Mouse (Mus musculus): Measurements from ENCODE around the gene Itgbl1. TPM values are rescaled to one million over a fixed set of nuclear protein-coding genes. Genes with fewer than 3 reads are reported as not detected.
"Not testable (repeated sequence)": the region's sequence is repeated elsewhere in the genome, so short reads cannot be mapped to it uniquely, and the experiment has no call there.

Gene Itgbl1
- polyA plus RNA-seq, 1 experiment = 0.24 TPM

DNA sequence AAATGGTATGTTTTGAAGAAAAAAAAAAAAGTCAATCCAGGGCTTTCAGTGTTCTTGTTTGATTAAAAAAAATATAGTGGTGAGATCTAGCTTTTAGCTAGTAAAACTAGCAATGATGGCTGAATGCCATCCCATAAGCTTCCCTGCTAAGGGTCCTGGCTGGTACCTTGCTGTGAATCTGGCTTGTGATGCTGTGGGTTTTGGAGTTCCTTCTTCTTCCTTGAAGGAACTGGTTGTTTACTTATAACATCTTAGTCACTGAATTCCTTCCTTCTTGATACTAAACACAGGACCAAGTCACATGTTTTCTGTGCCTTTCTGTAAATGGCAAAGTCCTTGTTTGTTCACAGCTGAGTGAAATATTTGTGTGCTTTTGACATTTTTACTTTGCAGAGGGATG lies 3.4 kb downstream of the Itgbl1 start:
- Histone ChIP-seq H3K27me3 (ENCODE audit: control insufficient read depth, insufficient read depth, low read length, poor library complexity, severe bottlenecking) (no peaks in the 10 kb centered on the region), H3K9me3 (replicated peaks; ENCODE audit: control insufficient read depth, insufficient read depth, low read length, poor library complexity, severe bottlenecking) (no peaks in the 10 kb centered on the region), H3K27ac (ENCODE audit: insufficient read depth, low read length) (no peak overlapping the region), H3K36me3 (ENCODE audit: control insufficient read depth, insufficient read depth, low read length, poor library complexity, severe bottlenecking) (no peaks in the 10 kb centered on the region), H3K9ac (ENCODE audit: low read depth, poor library complexity, severe bottlenecking) (no peak overlapping the region), H3K4me3 (ENCODE audit: low read depth, low read length) (no peak overlapping the region), H3K4me1 (ENCODE audit: control insufficient read depth, insufficient read depth, low read length) (no peaks in the 10 kb centered on the region)
- TF ChIP-seq EP300 (IDR thresholded peaks at IDR 0.05; ENCODE audit: insufficient read depth, low read depth, low read length) = no peak
- no peak for TF ChIP-seq CTCF (IDR thresholded peaks at IDR 0.05; ENCODE audit: low read depth, low read length)
- no peak for TF ChIP-seq POLR2A (IDR thresholded peaks at IDR 0.05; ENCODE audit: insufficient read depth, low read length)

- Histone ChIP-seq H3K27me3 (ENCODE audit: control insufficient read depth, insufficient read depth, low read length, poor library complexity, severe bottlenecking) (no peaks in the 10 kb centered on the region), H3K9ac (ENCODE audit: low read depth, poor library complexity, severe bottlenecking) (no peak overlapping the region), H3K27ac (ENCODE audit: insufficient read depth, low read length) (no peak overlapping the region), H3K9me3 (replicated peaks; ENCODE audit: control insufficient read depth, insufficient read depth, low read length, poor library complexity, severe bottlenecking) (no peaks in the 10 kb centered on the region), H3K36me3 (ENCODE audit: control insufficient read depth, insufficient read depth, low read length, poor library complexity, severe bottlenecking) (no peaks in the 10 kb centered on the region), H3K4me1 (ENCODE audit: control insufficient read depth, insufficient read depth, low read length) (no peaks in the 10 kb centered on the region), H3K4me3 (ENCODE audit: low read depth, low read length) (no peak overlapping the region)
- TF ChIP-seq POLR2A (IDR thresholded peaks at IDR 0.05; ENCODE audit: insufficient read depth, low read length) (no peak), EP300 (IDR thresholded peaks at IDR 0.05; ENCODE audit: insufficient read depth, low read depth, low read length) (no peak), CTCF (IDR thresholded peaks at IDR 0.05; ENCODE audit: low read depth, low read length) (no peak)
These were observed 4.7 kb downstream of the Itgbl1 start for GRCm38 (mm10) chr14:123664451-123664850.

GRCm38 (mm10) chr14:123671076-123671475 lies 11.3 kb downstream of the Itgbl1 start:
- H3K9ac ChIP-seq (ENCODE audit: low read depth, poor library complexity, severe bottlenecking) = peak overlapping the region; percentile 43; the same call in 1 of the 2 replicates
- not testable (repeated sequence) for H3K4me1 ChIP-seq (ENCODE audit: control insufficient read depth, insufficient read depth, low read length); H3K36me3 ChIP-seq (ENCODE audit: control insufficient read depth, insufficient read depth, low read length, poor library complexity, severe bottlenecking); H3K9me3 ChIP-seq (replicated peaks; ENCODE audit: control insufficient read depth, insufficient read depth, low read length, poor library complexity, severe bottlenecking); H3K27ac ChIP-seq (ENCODE audit: insufficient read depth, low read length); H3K27me3 ChIP-seq (ENCODE audit: control insufficient read depth, insufficient read depth, low read length, poor library complexity, severe bottlenecking)
- H3K4me3 ChIP-seq (ENCODE audit: low read depth, low read length) = peak overlapping the region; percentile 73

DNA sequence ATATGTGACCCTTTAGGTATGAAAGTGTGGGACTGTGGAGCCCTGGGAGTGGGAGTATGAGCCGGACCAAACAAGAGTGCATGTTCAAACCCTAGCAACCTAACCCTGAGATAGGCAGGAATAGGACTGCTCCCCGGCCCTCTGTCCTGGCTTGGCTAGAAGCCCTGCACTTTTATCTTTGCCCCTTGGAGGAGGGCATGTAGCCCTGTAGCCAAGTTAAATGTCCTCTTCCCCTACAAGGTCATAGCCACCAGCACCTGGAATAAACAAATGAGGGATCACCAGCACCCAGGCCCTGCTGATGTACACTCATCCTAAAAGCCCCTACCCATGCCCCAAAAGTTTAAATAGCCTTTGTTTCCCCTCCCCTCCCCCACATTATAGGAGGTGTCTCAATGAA lies 18.3 kb downstream of the Itgbl1 start:
- Histone ChIP-seq H3K27ac (ENCODE audit: insufficient read depth, low read length) (no peak overlapping the region), H3K9ac (ENCODE audit: low read depth, poor library complexity, severe bottlenecking) (no peak overlapping the region), H3K9me3 (replicated peaks; ENCODE audit: control insufficient read depth, insufficient read depth, low read length, poor library complexity, severe bottlenecking) (no peaks in the 10 kb centered on the region), H3K4me1 (ENCODE audit: control insufficient read depth, insufficient read depth, low read length) (no peaks in the 10 kb centered on the region), H3K27me3 (ENCODE audit: control insufficient read depth, insufficient read depth, low read length, poor library complexity, severe bottlenecking) (no peaks in the 10 kb centered on the region), H3K4me3 (ENCODE audit: low read depth, low read length) (no peak overlapping the region), H3K36me3 (ENCODE audit: control insufficient read depth, insufficient read depth, low read length, poor library complexity, severe bottlenecking) (no peaks in the 10 kb centered on the region)
- TF ChIP-seq EP300 (IDR thresholded peaks at IDR 0.05; ENCODE audit: insufficient read depth, low read depth, low read length) (no peak), CTCF (IDR thresholded peaks at IDR 0.05; ENCODE audit: low read depth, low read length) (no peak), POLR2A (IDR thresholded peaks at IDR 0.05; ENCODE audit: insufficient read depth, low read length) (no peak)

DNA sequence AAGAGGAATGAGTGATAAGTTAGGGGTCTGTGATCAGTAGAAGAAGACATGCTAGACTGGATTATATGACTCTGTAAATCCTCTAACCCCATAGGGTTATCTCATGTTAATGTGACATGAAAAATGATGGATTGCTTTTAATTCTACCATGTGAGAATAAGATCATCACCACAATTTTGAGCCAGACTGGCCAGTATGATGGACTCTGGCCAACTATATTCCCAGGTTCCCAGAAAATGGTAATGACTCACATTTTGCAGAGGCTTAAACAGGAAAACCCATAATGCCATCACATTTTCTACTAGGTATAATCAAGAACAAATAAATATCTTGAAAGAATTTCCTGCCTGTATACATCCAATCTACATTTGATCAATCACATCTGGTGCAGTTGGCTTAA lies 55.0 kb downstream of the Itgbl1 start:
- H3K9me3 ChIP-seq (replicated peaks; ENCODE audit: control insufficient read depth, insufficient read depth, low read length, poor library complexity, severe bottlenecking) = no peaks in the 10 kb centered on the region
- no peaks in the 10 kb centered on the region for H3K36me3 ChIP-seq (ENCODE audit: control insufficient read depth, insufficient read depth, low read length, poor library complexity, severe bottlenecking)
- no peak overlapping the region for H3K9ac ChIP-seq (ENCODE audit: low read depth, poor library complexity, severe bottlenecking)
- no peak for TF ChIP-seq POLR2A (IDR thresholded peaks at IDR 0.05; ENCODE audit: insufficient read depth, low read length)
- no peak for TF ChIP-seq EP300 (IDR thresholded peaks at IDR 0.05; ENCODE audit: insufficient read depth, low read depth, low read length)
- no peak for TF ChIP-seq CTCF (IDR thresholded peaks at IDR 0.05; ENCODE audit: low read depth, low read length)
- H3K27ac ChIP-seq (ENCODE audit: insufficient read depth, low read length) = no peak overlapping the region
- no peaks in the 10 kb centered on the region for H3K4me1 ChIP-seq (ENCODE audit: control insufficient read depth, insufficient read depth, low read length)
- no peak overlapping the region for H3K4me3 ChIP-seq (ENCODE audit: low read depth, low read length)
- H3K27me3 ChIP-seq (ENCODE audit: control insufficient read depth, insufficient read depth, low read length, poor library complexity, severe bottlenecking) = no peaks in the 10 kb centered on the region

DNA sequence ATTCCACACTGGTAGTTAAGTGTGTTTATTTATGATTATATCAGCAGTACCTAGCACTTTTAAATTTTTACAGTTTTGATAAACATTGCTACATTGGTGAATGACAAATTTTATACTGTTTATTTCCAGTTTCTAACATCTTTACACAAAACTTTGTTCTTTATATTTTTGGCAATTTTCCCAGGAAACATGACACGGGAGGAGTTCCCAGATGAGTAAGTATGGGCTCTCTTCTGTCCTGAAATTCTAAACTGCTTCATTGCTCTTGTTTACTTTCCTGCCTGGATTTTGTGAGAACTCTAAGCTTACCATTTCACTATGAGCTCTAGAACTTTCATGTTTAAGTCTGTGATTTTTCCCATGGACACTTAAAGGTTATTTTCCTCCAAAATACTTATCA lies 82.3 kb downstream of the Itgbl1 start:
- TF ChIP-seq EP300 (IDR thresholded peaks at IDR 0.05; ENCODE audit: insufficient read depth, low read depth, low read length) (no peak), CTCF (IDR thresholded peaks at IDR 0.05; ENCODE audit: low read depth, low read length) (no peak), POLR2A (IDR thresholded peaks at IDR 0.05; ENCODE audit: insufficient read depth, low read length) (no peak)

More for the DNA sequence above, 82.3 kb downstream of the Itgbl1 start:
- Histone ChIP-seq H3K4me3 (ENCODE audit: low read depth, low read length) (no peak overlapping the region), H3K27me3 (ENCODE audit: control insufficient read depth, insufficient read depth, low read length, poor library complexity, severe bottlenecking) (no peaks in the 10 kb centered on the region), H3K27ac (ENCODE audit: insufficient read depth, low read length) (no peak overlapping the region), H3K9ac (ENCODE audit: low read depth, poor library complexity, severe bottlenecking) (no peak overlapping the region), H3K9me3 (replicated peaks; ENCODE audit: control insufficient read depth, insufficient read depth, low read length, poor library complexity, severe bottlenecking) (no peaks in the 10 kb centered on the region), H3K4me1 (ENCODE audit: control insufficient read depth, insufficient read depth, low read length) (no peaks in the 10 kb centered on the region), H3K36me3 (ENCODE audit: control insufficient read depth, insufficient read depth, low read length, poor library complexity, severe bottlenecking) (no peaks in the 10 kb centered on the region)

Measured in ES-Bruce4 (cell line).